Mouse (Mus musculus): Measurements from ENCODE around the gene Gm5737. TPM values are rescaled to one million over a fixed set of nuclear protein-coding genes. Genes with fewer than 3 reads are reported as not detected.

Gene Gm5737
- polyA plus RNA-seq, 1 experiment from 2014 or later, result not detected

- no peak overlapping the region for H3K9ac ChIP-seq (ENCODE audit: low read length)
- 83% methylated on average over 4 of the region's 4 CpGs for WGBS
- no peaks in the 10 kb centered on the region for H3K36me3 ChIP-seq (ENCODE audit: control insufficient read depth, insufficient read depth, low read length)
- H3K4me2 ChIP-seq, result no peak overlapping the region
- no peaks in the 10 kb centered on the region for H3K27me3 ChIP-seq (ENCODE audit: control insufficient read depth, insufficient read depth, low read length)
- no peak overlapping the region for H3K4me3 ChIP-seq (ENCODE audit: low read depth, low read length)
- DNase-seq (ENCODE audit: low spot score, missing footprints) (no peak), ATAC-seq (ENCODE audit: low FRiP score) (no peak)
- H3K9me3 ChIP-seq (ENCODE audit: control insufficient read depth, low read length), result no peaks in the 10 kb centered on the region
- no peaks in the 10 kb centered on the region for H3K4me1 ChIP-seq (ENCODE audit: control insufficient read depth, insufficient read depth, low read length)
- no peak overlapping the region for H3K27ac ChIP-seq (ENCODE audit: low read depth, low read length)
These were observed 7.2 kb downstream of the Gm5737 start for GRCm38 (mm10) chr7:120819386-120819785.

DNA sequence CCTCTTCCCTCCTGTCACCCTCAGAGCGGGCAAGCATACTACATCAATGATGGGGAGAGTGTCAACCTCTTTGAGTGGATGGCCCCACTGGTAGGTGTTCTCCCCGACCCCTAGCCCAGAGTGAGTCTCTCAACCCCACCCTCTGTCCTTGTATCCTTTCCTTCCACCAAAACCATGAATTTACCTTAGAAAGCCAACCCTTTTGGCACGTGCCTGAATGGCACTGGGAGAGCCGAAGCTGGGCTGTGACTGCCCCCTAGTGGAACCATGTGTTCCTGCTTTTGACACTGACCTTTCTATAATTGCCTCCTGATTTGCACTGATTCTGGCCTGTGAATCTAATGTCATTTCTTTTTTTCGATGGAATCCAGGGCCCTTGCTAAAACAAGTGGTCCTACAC lies 11.1 kb downstream of the Gm5737 start:
- no peak overlapping the region for H3K27ac ChIP-seq (ENCODE audit: low read depth, low read length)
- no peak overlapping the region for H3K4me3 ChIP-seq (ENCODE audit: low read depth, low read length)
- DNase-seq (ENCODE audit: low spot score, missing footprints) (peak; percentile 92), ATAC-seq (ENCODE audit: low FRiP score) (peak; percentile 56)
- no peaks in the 10 kb centered on the region for H3K9me3 ChIP-seq (ENCODE audit: control insufficient read depth, low read length)
- 25% methylated on average over 5 of the region's 5 CpGs for WGBS
- no peaks in the 10 kb centered on the region for H3K4me1 ChIP-seq (ENCODE audit: control insufficient read depth, insufficient read depth, low read length)
- no peaks in the 10 kb centered on the region for H3K27me3 ChIP-seq (ENCODE audit: control insufficient read depth, insufficient read depth, low read length)
- H3K36me3 ChIP-seq (ENCODE audit: control insufficient read depth, insufficient read depth, low read length), result no peaks in the 10 kb centered on the region
- no peak overlapping the region for H3K4me2 ChIP-seq
- H3K9ac ChIP-seq (ENCODE audit: low read length), result no peak overlapping the region

- no peaks in the 10 kb centered on the region for H3K9me3 ChIP-seq (ENCODE audit: control insufficient read depth, low read length)
- H3K36me3 ChIP-seq (ENCODE audit: control insufficient read depth, insufficient read depth, low read length), result no peaks in the 10 kb centered on the region
- no peak overlapping the region for H3K4me3 ChIP-seq (ENCODE audit: low read depth, low read length)
- 62% methylated on average over 2 of the region's 2 CpGs for WGBS
- ATAC-seq (ENCODE audit: low FRiP score), result no peak
- no peak overlapping the region for H3K27ac ChIP-seq (ENCODE audit: low read depth, low read length)
- no peak overlapping the region for H3K4me2 ChIP-seq
- DNase-seq (ENCODE audit: low spot score, missing footprints), result no peak
- H3K4me1 ChIP-seq (ENCODE audit: control insufficient read depth, insufficient read depth, low read length), result no peaks in the 10 kb centered on the region
- peaks cover 4% of the 10 kb centered on the region for H3K27me3 ChIP-seq (ENCODE audit: control insufficient read depth, insufficient read depth, low read length)
- no peak overlapping the region for H3K9ac ChIP-seq (ENCODE audit: low read length)
These were observed 12.9 kb downstream of the Gm5737 start for GRCm38 (mm10) chr7:120825097-120825496.

GRCm38 (mm10) chr7:120826408-120826807 lies 14.2 kb downstream of the Gm5737 start:
- Histone ChIP-seq H3K9me3 (ENCODE audit: control insufficient read depth, low read length) (no peaks in the 10 kb centered on the region), H3K4me1 (ENCODE audit: control insufficient read depth, insufficient read depth, low read length) (peaks cover 4% of the 10 kb centered on the region), H3K36me3 (ENCODE audit: control insufficient read depth, insufficient read depth, low read length) (no peaks in the 10 kb centered on the region), H3K27me3 (ENCODE audit: control insufficient read depth, insufficient read depth, low read length) (peaks cover 14% of the 10 kb centered on the region), H3K4me2 (no peak overlapping the region), H3K4me3 (ENCODE audit: low read depth, low read length) (no peak overlapping the region), H3K27ac (ENCODE audit: low read depth, low read length) (no peak overlapping the region), H3K9ac (ENCODE audit: low read length) (no peak overlapping the region)
- 20% methylated on average over 3 of the region's 3 CpGs for WGBS
- ATAC-seq (ENCODE audit: low FRiP score), result no peak
- peak; percentile 89 for DNase-seq (ENCODE audit: low spot score, missing footprints)

- ATAC-seq (ENCODE audit: low FRiP score) (peak; percentile 42), DNase-seq (ENCODE audit: low spot score, missing footprints) (peak; percentile 96)
- peak overlapping the region; percentile 61 for H3K9ac ChIP-seq (ENCODE audit: low read length)
- H3K36me3 ChIP-seq (ENCODE audit: control insufficient read depth, insufficient read depth, low read length), result no peaks in the 10 kb centered on the region
- H3K27ac ChIP-seq (ENCODE audit: low read depth, low read length), result no peak overlapping the region; the same call in 1 of the 2 replicates
- peaks cover 17% of the 10 kb centered on the region for H3K27me3 ChIP-seq (ENCODE audit: control insufficient read depth, insufficient read depth, low read length)
- no peaks in the 10 kb centered on the region for H3K9me3 ChIP-seq (ENCODE audit: control insufficient read depth, low read length)
- H3K4me1 ChIP-seq (ENCODE audit: control insufficient read depth, insufficient read depth, low read length), result peaks cover 4% of the 10 kb centered on the region
- peak overlapping the region; percentile 42 for H3K4me3 ChIP-seq (ENCODE audit: low read depth, low read length)
- peak overlapping the region; percentile 94 for H3K4me2 ChIP-seq
- WGBS, result 2% methylated on average over 46 of the region's 46 CpGs
These were observed 18.5 kb downstream of the Gm5737 start for GRCm38 (mm10) chr7:120830431-120831381.

DNA sequence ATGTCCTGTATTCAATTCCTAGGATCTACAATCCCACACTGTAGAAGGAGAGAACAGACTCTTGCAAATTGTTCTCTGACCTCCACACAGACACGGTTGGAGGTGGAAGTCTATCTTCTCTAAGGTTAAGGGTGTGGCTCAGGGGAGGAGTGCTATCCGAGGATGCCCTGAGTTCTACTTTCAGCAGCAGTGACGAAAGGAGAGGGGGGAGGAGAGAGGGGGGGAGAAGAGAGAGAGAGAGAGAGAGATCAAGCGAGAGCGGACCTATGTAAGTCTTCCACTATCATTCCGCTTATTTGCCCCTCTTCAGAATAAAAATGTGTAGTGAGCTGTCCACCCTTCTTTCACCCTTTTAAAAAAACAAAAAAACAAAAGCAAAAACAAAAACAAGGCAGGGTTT lies 22.3 kb downstream of the Gm5737 start:
- no peak for ATAC-seq (ENCODE audit: low FRiP score)
- Histone ChIP-seq H3K27me3 (ENCODE audit: control insufficient read depth, insufficient read depth, low read length) (peaks cover 17% of the 10 kb centered on the region), H3K36me3 (ENCODE audit: control insufficient read depth, insufficient read depth, low read length) (no peaks in the 10 kb centered on the region), H3K4me3 (ENCODE audit: low read depth, low read length) (peak overlapping the region; percentile 59), H3K4me1 (ENCODE audit: control insufficient read depth, insufficient read depth, low read length) (peaks cover 4% of the 10 kb centered on the region), H3K4me2 (peak overlapping the region; percentile 56), H3K9ac (ENCODE audit: low read length) (no peak overlapping the region), H3K27ac (ENCODE audit: low read depth, low read length) (no peak overlapping the region), H3K9me3 (ENCODE audit: control insufficient read depth, low read length) (no peaks in the 10 kb centered on the region)
- DNase-seq (ENCODE audit: low spot score, missing footprints), result no peak
- WGBS, result 58% methylated on average over 6 of the region's 6 CpGs

GRCm38 (mm10) chr7:120834863-120835372 lies 22.8 kb downstream of the Gm5737 start:
- peak overlapping the region; percentile 55 for H3K9ac ChIP-seq (ENCODE audit: low read length)
- 18% methylated on average over 14 of the region's 14 CpGs for WGBS
- DNase-seq (ENCODE audit: low spot score, missing footprints), result peak; percentile 96

DNA sequence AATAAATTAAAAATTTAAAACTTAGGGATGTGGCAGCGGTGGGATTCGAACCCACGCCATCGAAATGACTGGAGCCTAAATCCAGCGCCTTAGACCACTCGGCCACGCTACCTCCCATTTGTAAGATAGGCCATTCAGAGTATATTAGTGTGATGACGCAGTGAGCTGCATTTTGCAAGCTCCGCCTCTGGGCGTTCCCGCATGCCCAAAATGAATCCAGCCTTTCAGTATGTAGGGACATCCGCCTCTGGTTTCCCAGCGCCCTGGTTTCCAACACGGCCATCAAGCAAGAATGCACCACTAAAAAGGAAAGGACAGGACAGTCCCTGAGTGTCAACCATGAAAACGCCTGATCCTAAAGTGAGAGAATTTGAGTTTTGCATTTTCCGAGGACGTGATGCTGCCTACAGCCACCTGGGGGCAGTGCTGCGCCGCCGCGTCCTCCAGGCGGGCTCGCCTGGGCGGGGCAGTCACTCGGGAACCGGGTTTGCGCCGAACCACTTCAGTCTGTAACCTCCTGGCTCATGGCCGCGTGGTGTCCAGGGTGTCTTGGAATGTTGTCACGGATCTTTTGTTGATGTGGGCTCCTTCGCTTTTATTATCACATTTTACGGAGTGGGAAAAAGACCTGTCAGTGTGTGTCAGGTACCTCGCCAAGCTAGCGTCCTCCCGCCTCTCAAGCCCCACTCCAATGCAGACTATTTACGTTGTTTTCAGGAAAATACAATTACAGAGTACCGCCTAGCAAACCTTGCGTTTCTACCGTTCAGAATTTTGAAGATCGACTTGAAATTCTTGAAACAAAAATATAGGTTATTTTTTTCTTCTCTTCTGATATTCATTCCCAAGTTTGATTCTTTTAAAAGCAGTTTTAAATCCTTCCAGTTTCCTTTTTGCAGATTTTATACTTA lies 23.5 kb downstream of the Gm5737 start:
- H3K27ac ChIP-seq (ENCODE audit: low read depth, low read length), result peak overlapping the region; percentile 14; the same call in 1 of the 2 replicates
- H3K4me2 ChIP-seq, result peak overlapping the region; percentile 56
- peak overlapping the region; percentile 59 for H3K4me3 ChIP-seq (ENCODE audit: low read depth, low read length)
- ATAC-seq (ENCODE audit: low FRiP score), result peak; percentile 90
- no peaks in the 10 kb centered on the region for H3K36me3 ChIP-seq (ENCODE audit: control insufficient read depth, insufficient read depth, low read length)
- DNase-seq (ENCODE audit: low spot score, missing footprints), result peak; percentile 99
- no peaks in the 10 kb centered on the region for H3K9me3 ChIP-seq (ENCODE audit: control insufficient read depth, low read length)
- H3K9ac ChIP-seq (ENCODE audit: low read length), result peak overlapping the region; percentile 57
- H3K27me3 ChIP-seq (ENCODE audit: control insufficient read depth, insufficient read depth, low read length), result peaks cover 8% of the 10 kb centered on the region; the same call in 1 of the 2 replicates
- under 1% methylated on average over 41 of the region's 41 CpGs for WGBS
- H3K4me1 ChIP-seq (ENCODE audit: control insufficient read depth, insufficient read depth, low read length), result peaks cover under 1% of the 10 kb centered on the region

More at GRCm38 (mm10) chr7:120834863-120835372, 22.8 kb downstream of the Gm5737 start:
- H3K27ac ChIP-seq (ENCODE audit: low read depth, low read length), result no peak overlapping the region
- no peaks in the 10 kb centered on the region for H3K9me3 ChIP-seq (ENCODE audit: control insufficient read depth, low read length)
- peak overlapping the region; percentile 59 for H3K4me3 ChIP-seq (ENCODE audit: low read depth, low read length)
- peak overlapping the region; percentile 56 for H3K4me2 ChIP-seq
- H3K27me3 ChIP-seq (ENCODE audit: control insufficient read depth, insufficient read depth, low read length), result peaks cover 13% of the 10 kb centered on the region
- no peaks in the 10 kb centered on the region for H3K36me3 ChIP-seq (ENCODE audit: control insufficient read depth, insufficient read depth, low read length)
- ATAC-seq (ENCODE audit: low FRiP score), result peak; percentile 75
- H3K4me1 ChIP-seq (ENCODE audit: control insufficient read depth, insufficient read depth, low read length), result peaks cover 4% of the 10 kb centered on the region
